Mouse (Mus musculus) CD4-positive helper T cell, adult 2 months (primary cell): ENCODE data around the gene Anxa9.

Experiments
- DNase-seq: peaks from one replicate; pipeline ENCODE4 v3.0.0-alpha.2; 2012; ENCODE audit warnings: low read depth, missing footprints, low spot score

Gene Anxa9

DNA sequence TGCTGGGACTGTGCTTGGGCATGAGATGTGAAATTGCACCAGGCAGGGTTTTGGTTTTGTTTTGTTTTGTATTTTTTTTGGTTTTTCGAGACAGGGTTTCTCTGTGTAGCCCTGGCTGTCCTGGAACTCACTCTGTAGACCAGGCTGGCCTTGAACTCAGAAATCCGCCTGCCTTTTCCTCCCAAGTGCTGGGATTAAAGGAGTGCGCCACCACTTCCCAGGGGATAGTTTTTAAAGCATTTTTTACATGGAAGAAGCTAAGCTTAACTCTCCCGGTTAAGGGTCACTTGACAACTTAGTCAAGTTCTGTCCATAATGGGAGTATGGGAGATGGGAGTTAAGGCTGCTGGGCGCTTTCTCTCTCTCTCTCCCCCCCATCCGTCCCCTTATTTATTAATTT, 7.1 kb upstream of the Anxa9 start:
- DNase-seq, result no peak

- no peak for DNase-seq
Measured at GRCm38 (mm10) chr3:95313476-95313875, 6.5 kb upstream of the Anxa9 start.

DNA sequence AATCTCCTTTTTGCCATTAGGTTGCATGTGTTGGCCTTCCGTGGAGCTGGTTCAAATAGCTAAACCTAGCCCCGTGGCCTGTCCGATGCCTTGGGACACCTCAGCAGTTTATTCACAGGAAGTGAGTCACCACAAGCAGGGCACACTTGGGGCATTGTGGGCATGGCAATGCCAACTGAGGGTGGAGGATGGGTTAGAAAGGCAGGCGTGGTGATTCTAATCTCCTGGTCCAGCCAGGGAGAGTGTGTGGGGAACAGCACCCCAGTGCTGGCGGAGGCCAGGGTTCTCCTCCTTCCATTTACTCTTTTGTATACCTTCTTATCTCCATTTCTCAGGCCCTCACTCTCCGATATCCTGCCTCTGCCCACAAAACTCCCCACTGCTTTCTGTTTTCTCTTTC, 5.6 kb upstream of the Anxa9 start:
- DNase-seq, result peak; percentile 34

- DNase-seq, result peak; percentile 64
Measured at GRCm38 (mm10) chr3:95310968-95311882, 4.2 kb upstream of the Anxa9 start.

DNA sequence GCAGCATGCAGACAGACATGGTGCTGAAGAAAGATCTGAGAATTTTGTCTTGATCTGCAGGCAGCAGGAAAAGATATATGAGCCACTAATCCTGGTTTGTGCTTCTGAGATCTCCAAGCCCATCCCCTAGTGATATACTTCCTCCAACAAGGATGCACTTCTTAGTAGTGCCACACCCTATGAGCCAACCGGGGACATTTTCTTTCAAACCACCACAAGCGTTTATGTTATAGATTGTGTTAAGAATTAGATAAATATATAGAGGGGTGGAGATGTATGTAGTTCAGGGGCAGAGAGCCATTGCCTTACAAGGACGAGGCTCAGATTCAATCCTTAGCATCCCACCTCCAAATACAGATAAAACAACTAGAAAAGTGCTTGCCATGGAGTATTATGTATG, 3.5 kb upstream of the Anxa9 start:
- DNase-seq, result no peak

DNA sequence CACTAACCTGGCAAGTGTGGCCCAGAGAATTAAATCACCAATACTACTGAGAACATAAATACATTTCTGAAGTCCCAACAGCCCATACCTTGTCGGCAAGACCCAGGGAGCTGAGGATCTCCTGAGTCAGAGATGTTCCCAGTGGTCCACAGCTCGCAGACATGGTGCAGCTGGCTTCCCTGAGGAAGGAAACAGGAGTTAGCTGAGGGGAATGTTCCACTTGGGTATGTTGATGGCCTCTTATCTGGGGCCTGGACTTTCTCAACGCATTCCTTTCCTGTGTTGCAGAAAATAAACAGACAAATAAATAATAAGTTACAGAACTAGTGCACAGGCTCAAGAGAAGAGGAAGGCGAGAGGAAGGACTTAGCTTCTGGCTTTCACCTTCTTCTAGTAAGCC, 732 bp downstream of the Anxa9 start:
- no peak for DNase-seq

- DNase-seq, result no peak
Measured at GRCm38 (mm10) chr3:95301204-95301796, 5.7 kb downstream of the Anxa9 start.

GRCm38 (mm10) chr3:95298018-95298417, 9.0 kb downstream of the Anxa9 start:
- DNase-seq, result no peak

DNA sequence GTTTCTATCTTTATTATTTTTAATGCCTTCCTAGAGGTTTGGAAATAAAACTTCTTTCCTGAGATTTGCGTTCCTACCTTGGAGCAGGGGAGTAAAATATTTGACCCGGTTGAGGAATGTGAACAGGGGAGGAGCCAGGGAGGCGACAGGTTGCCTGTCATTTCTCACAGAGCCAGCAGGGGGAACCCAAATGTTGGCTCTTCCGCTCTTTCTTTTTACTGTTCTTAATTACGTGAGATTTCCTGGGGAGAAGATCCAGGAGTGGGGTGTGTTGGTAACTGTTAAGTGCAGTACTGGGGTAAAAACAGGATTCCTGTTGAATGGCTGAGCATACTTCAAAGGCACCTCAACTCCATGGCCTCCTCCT, 10.9 kb downstream of the Anxa9 start:
- DNase-seq, result peak; percentile 61

GRCm38 (mm10) chr3:95295321-95296102, 11.5 kb downstream of the Anxa9 start:
- no peak for DNase-seq

DNA sequence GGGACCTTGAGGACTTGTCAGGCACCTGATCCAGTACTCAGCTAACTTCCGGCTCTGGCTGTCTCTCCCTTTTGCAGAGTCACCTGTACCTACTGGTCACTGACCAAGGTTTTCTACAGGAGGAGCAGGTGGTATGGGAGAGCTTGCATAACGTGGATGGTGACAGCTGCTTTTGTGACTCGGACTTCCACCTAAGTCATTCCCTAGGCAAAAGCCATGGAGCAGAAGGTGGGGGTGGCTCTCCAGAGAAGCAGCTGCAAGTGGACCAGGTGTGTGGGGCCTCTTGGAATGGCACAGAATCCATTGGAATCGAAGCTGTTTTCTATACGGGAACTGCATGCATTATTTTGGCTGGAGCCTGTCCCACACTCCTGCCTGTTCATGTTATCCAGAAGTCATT, 12.3 kb downstream of the Anxa9 start:
- DNase-seq, result no peak

- no peak for DNase-seq
Measured at GRCm38 (mm10) chr3:95294316-95294715, 12.7 kb downstream of the Anxa9 start.

DNA sequence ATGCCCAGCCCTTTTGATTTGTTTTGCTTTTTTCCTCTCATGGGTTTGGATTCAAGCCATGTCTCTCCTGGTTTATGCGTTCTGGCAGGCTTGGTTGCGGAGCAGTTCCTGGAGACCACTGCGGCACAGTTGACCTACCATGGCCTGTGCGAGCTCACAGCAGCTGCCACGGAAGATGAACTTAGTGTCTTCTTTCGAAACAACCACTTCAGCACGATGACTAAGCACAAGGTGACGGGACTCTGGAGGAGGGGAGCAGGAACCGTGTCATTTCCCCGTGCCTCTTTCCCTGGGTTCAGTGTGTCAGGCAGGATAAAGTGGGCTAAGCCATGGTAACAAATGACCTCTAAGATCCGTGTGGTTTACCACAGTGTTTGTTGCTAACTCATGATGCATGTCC, 13.4 kb downstream of the Anxa9 start:
- no peak for DNase-seq

- DNase-seq, result no peak
Measured at GRCm38 (mm10) chr3:95292899-95293298, 14.1 kb downstream of the Anxa9 start.

- no peak for DNase-seq
Measured at GRCm38 (mm10) chr3:95291041-95291440, 15.9 kb downstream of the Anxa9 start.

DNA sequence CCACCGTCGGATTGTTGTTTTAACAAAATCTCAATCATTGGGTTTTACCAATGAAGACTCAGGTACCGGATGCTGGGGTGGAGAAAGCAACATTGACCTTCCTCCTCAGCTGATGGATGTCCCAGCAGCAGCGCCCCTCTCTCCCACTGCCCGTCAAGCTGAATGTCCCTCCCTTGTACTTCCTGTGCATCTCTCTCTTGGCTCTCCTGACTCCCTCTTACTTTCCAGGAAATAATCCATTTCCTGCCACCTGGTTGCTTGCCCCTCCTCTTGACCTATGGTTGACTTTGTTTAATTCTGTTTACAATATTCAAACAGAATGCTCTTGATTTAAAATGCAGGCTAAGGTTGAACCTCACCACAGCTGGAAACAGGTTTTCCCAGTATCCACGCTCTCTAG, 16.8 kb downstream of the Anxa9 start:
- no peak for DNase-seq

DNA sequence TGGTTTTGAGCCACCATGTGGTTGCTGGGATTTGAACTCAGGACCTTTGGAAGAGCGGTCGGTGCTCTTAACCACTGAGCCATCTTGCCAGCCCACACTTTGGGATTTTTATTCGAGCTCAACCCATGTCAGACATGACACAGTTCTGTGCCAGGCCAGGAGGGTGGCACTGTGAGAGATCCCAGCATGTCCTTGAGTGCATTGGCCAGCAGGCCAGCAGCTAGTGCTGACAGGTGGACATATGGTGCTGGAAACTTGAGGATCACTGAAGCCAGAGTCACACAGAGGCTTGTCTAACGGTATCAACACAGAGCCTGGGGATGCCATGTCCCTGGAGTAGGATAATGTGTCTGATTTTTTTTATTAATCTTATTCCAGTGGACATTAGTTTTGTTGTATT, 17.6 kb downstream of the Anxa9 start:
- no peak for DNase-seq

DNA sequence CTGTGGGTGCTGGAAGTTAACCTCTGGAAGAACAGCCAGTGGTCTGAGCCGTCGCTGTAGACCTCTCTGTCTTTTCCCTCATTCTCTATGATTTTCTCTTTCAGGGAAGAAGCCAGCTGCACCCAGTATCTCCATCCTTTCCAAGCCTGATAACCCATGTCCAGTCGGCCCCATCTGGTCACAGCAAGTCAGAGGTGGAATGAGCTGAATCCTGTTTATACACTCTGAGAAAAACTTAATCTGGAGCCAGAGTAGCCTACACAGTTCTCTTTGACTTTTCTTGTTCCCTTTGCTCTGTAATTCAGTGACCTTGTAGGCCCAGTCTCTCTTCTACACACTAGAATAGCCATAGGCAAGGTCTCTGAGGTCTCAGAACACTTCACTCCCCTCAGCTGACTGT, 19.4 kb downstream of the Anxa9 start:
- DNase-seq, result no peak

DNA sequence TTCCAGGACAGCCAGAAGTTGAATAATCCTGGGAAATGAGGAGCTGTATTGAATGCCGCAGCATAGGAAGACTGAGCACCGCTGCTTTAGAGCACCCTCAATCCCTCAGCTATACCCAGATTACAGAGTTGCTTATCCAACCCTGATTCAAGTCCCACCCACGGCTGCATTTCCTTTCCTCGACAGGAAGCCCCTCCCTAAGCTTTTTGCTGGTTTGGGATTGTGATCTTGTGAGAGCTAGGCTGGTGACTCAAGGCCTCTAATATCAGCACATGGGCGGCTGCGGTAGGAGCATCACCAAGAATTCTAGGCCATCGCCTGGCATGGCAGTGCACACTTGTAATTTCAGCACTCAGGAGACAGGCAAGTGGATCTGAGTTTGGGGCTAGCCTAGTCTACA, 20.5 kb downstream of the Anxa9 start:
- no peak for DNase-seq

GRCm38 (mm10) chr3:95286011-95286410, 21.0 kb downstream of the Anxa9 start:
- no peak for DNase-seq

DNA sequence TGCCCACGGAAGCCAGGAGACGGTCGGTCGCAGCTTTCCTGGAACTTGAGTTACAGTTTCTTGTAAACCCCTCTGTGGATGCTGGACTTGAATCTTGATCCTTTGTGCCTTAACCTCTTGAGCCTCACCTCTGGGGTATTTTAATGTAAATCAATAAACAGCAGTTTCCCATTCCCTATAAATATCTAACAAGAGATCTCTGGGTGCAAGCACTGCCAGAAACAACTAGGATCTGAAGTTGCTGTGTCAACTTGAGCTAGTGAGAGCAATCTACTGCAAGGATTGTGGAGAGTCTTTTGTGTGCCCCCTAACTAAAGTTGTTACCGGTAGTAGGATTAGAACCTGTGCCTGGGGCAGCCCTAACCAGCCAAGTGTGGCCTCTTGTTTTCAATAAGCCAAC, 21.6 kb downstream of the Anxa9 start:
- no peak for DNase-seq

DNA sequence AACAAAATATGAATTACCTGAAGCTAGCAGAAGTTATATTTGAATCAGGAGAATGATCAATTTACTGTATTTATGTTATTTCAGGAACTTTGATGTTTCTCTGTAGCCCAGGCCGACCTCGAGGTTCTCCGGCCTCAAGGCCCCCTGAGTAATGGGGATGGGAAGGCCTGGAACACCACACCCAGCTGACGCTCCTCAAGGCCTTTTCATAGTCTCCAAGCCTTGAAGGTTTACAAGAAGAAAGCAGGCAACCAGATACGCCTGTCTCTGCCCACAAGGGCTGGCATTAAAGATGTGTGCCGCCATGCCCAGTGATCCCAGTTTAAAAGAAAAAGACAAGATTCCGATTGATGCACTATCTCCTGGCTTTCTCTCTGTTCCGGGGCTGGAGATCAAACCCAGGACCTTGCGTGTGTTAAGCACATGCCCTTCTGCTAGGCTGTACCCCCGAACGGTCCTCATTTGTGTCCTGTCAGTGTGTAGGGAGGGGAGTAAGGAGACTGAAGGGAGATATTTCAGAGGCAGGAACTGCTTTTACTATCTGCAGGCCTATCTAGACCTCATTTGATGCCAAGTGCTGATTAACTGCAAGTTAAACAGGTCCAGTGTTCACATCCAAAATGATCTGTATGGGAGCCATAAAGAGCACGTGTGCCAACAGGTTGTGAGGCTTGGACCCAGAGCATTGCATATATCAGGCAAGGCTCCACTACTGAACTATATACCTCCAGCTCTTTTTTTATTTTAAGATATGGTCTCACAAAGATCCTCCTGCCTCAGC, 22.3 kb downstream of the Anxa9 start:
- DNase-seq, result no peak
